Mouse (Mus musculus): ENCODE data around the gene Flvcr2. TPM values are rescaled to one million over a fixed set of nuclear protein-coding genes. Genes with fewer than 3 reads are reported as not detected.

Flvcr2 gene
- polyA plus RNA-seq, 1 experiment from 2014 or later = 1.3 TPM

GRCm38 (mm10) chr12:85753223-85753622 is 6.9 kb downstream of the Flvcr2 start:
- ATAC-seq (ENCODE audit: low FRiP score) = no peak
- 36% methylated on average over 2 of the region's 2 CpGs for WGBS
- H3K27me3 ChIP-seq (ENCODE audit: control insufficient read depth, insufficient read depth, low read length) = no peaks in the 10 kb centered on the region

DNA sequence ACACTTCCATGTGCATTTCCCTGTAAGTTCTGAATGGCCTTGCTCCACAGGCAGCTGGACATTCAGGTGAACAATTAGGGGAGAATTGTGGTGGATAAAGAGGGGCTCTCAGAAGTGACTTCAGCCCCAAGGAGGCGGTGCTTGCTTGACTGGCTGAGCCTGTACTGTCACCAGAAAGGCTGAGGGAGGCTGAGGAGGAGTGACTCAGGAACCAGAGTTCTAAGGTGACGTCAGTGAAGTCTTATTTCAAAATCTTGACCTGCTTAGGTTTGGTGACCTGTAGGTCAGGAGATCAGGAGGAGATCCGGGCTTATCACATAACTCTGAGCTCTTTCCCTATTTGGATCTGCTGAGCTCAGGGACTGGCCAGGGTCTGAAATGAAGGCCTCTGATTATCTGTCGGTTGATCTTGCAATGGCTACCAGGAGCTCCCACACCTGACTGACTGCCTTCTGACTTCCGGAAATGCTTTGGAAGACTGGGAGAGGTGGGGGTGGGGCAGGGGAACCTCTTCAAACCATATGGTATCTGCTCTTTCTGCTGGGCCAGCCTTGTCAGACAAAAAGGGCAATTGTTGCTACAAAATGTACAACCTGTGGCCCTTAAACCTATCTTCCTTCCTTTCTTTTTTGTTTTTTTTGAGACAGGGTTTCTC is 8.4 kb downstream of the Flvcr2 start:
- WGBS = 71% methylated on average over 5 of the region's 5 CpGs
- ATAC-seq (ENCODE audit: low FRiP score) = no peak
- no peaks in the 10 kb centered on the region for H3K36me3 ChIP-seq (ENCODE audit: control insufficient read depth, insufficient read depth, low read length)
- H3K4me3 ChIP-seq (ENCODE audit: low read depth, low read length) = no peak overlapping the region
- H3K27me3 ChIP-seq (ENCODE audit: control insufficient read depth, insufficient read depth, low read length) = no peaks in the 10 kb centered on the region
- H3K9ac ChIP-seq (ENCODE audit: low read length) = no peak overlapping the region
- H3K9me3 ChIP-seq (ENCODE audit: control insufficient read depth, low read length) = no peaks in the 10 kb centered on the region
- no peak overlapping the region for H3K4me2 ChIP-seq
- no peak overlapping the region for H3K27ac ChIP-seq (ENCODE audit: low read depth, low read length)
- no peaks in the 10 kb centered on the region for H3K4me1 ChIP-seq (ENCODE audit: control insufficient read depth, insufficient read depth, low read length)
- no peak for DNase-seq (ENCODE audit: low spot score, missing footprints)

More at GRCm38 (mm10) chr12:85753223-85753622, 6.9 kb downstream of the Flvcr2 start:
- Histone ChIP-seq H3K9ac (ENCODE audit: low read length) (no peak overlapping the region), H3K4me3 (ENCODE audit: low read depth, low read length) (no peak overlapping the region), H3K27ac (ENCODE audit: low read depth, low read length) (no peak overlapping the region), H3K9me3 (ENCODE audit: control insufficient read depth, low read length) (no peaks in the 10 kb centered on the region), H3K36me3 (ENCODE audit: control insufficient read depth, insufficient read depth, low read length) (no peaks in the 10 kb centered on the region), H3K4me1 (ENCODE audit: control insufficient read depth, insufficient read depth, low read length) (no peaks in the 10 kb centered on the region), H3K4me2 (no peak overlapping the region)
- no peak for DNase-seq (ENCODE audit: low spot score, missing footprints)

- ATAC-seq (ENCODE audit: low FRiP score) (no peak), DNase-seq (ENCODE audit: low spot score, missing footprints) (no peak)
- Histone ChIP-seq H3K9ac (ENCODE audit: low read length) (no peak overlapping the region), H3K36me3 (ENCODE audit: control insufficient read depth, insufficient read depth, low read length) (no peaks in the 10 kb centered on the region), H3K4me2 (no peak overlapping the region), H3K27ac (ENCODE audit: low read depth, low read length) (no peak overlapping the region), H3K27me3 (ENCODE audit: control insufficient read depth, insufficient read depth, low read length) (no peaks in the 10 kb centered on the region), H3K4me3 (ENCODE audit: low read depth, low read length) (no peak overlapping the region), H3K4me1 (ENCODE audit: control insufficient read depth, insufficient read depth, low read length) (no peaks in the 10 kb centered on the region), H3K9me3 (ENCODE audit: control insufficient read depth, low read length) (no peaks in the 10 kb centered on the region)
- 82% methylated on average over 3 of the region's 3 CpGs for WGBS
Measured at GRCm38 (mm10) chr12:85756455-85756854, 10.1 kb downstream of the Flvcr2 start.

DNA sequence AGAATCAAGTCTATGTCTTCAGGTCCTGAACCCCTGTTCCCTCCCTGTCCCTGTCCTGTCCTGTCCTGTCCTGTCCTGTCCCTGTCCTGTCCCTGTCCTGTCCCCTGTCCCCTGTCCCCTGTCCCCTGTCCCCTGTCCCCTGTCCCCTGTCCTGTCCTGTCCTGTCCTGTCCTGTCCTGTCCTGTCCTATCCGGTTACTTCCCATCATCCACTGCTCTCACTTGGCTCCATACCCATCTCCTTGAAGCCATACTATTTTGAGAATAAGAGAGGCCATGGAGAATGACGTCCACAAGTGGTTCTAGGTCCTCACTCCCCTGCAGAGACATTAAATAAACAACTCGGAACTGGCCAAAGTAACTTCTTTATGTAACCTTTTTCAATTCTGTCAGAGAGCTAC is 10.7 kb downstream of the Flvcr2 start:
- H3K4me2 ChIP-seq = no peak overlapping the region
- H3K4me3 ChIP-seq (ENCODE audit: low read depth, low read length) = no peak overlapping the region
- H3K27me3 ChIP-seq (ENCODE audit: control insufficient read depth, insufficient read depth, low read length) = no peaks in the 10 kb centered on the region
- 74% methylated on average over 3 of the region's 3 CpGs for WGBS
- no peak overlapping the region for H3K27ac ChIP-seq (ENCODE audit: low read depth, low read length)
- no peak overlapping the region for H3K9ac ChIP-seq (ENCODE audit: low read length)
- no peak for ATAC-seq (ENCODE audit: low FRiP score)
- no peak for DNase-seq (ENCODE audit: low spot score, missing footprints)
- no peaks in the 10 kb centered on the region for H3K4me1 ChIP-seq (ENCODE audit: control insufficient read depth, insufficient read depth, low read length)
- no peaks in the 10 kb centered on the region for H3K36me3 ChIP-seq (ENCODE audit: control insufficient read depth, insufficient read depth, low read length)
- no peaks in the 10 kb centered on the region for H3K9me3 ChIP-seq (ENCODE audit: control insufficient read depth, low read length)

- WGBS = 87% methylated on average over 8 of the region's 8 CpGs
- no peaks in the 10 kb centered on the region for H3K27me3 ChIP-seq (ENCODE audit: control insufficient read depth, insufficient read depth, low read length)
- no peak overlapping the region for H3K4me2 ChIP-seq
- no peak overlapping the region for H3K4me3 ChIP-seq (ENCODE audit: low read depth, low read length)
- no peaks in the 10 kb centered on the region for H3K9me3 ChIP-seq (ENCODE audit: control insufficient read depth, low read length)
- no peak overlapping the region for H3K27ac ChIP-seq (ENCODE audit: low read depth, low read length)
- H3K36me3 ChIP-seq (ENCODE audit: control insufficient read depth, insufficient read depth, low read length) = no peaks in the 10 kb centered on the region
- H3K4me1 ChIP-seq (ENCODE audit: control insufficient read depth, insufficient read depth, low read length) = no peaks in the 10 kb centered on the region
- ATAC-seq (ENCODE audit: low FRiP score) (no peak), DNase-seq (ENCODE audit: low spot score, missing footprints) (no peak)
- no peak overlapping the region for H3K9ac ChIP-seq (ENCODE audit: low read length)
Measured at GRCm38 (mm10) chr12:85758741-85759140, 12.4 kb downstream of the Flvcr2 start.

DNA sequence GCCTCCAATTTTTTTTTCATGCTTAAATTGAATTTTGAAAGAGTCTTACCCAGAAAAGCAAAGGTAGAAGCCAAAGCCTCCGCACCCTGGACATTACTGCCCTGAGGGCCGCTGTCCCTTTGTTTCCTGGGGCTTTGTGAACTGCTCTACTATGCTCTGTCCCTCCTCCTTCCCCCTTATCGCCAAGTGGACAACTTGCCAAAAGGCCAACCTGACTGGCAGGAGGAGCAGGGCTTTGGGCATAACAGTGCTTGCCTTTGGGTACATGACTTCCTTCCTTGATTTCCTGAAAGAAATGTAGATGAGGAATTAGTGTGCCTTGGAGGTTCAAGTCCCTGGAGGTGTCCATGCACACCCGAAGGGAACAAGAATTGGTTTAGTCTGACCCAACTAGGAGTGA is 15.1 kb downstream of the Flvcr2 start:
- no peaks in the 10 kb centered on the region for H3K4me1 ChIP-seq (ENCODE audit: control insufficient read depth, insufficient read depth, low read length)
- no peaks in the 10 kb centered on the region for H3K36me3 ChIP-seq (ENCODE audit: control insufficient read depth, insufficient read depth, low read length)
- DNase-seq (ENCODE audit: low spot score, missing footprints) (no peak), ATAC-seq (ENCODE audit: low FRiP score) (no peak)
- no peak overlapping the region for H3K27ac ChIP-seq (ENCODE audit: low read depth, low read length)
- no peak overlapping the region for H3K9ac ChIP-seq (ENCODE audit: low read length)
- no peaks in the 10 kb centered on the region for H3K9me3 ChIP-seq (ENCODE audit: control insufficient read depth, low read length)
- no peak overlapping the region for H3K4me3 ChIP-seq (ENCODE audit: low read depth, low read length)
- WGBS = 94% methylated on average over 4 of the region's 4 CpGs
- no peak overlapping the region for H3K4me2 ChIP-seq
- no peaks in the 10 kb centered on the region for H3K27me3 ChIP-seq (ENCODE audit: control insufficient read depth, insufficient read depth, low read length)

DNA sequence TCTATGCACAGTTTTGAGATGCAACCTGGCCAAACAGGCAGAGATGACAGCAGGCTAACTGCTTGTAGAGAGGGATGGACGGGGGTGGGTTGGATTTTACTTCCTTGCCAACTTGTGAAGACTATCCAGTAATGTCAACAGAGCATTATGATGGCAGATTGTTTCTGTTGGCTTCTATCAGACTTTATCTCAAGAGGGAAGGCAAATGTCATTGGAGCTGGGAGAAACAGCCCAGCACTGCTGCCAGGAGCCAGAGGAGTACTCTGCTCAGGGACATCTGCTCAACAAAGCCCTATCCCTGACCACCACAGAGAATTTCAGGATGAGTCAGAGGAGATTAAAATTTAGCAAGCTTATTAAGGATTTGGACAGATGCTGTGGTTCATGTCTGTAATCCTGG is 18.3 kb downstream of the Flvcr2 start:
- ATAC-seq (ENCODE audit: low FRiP score) = no peak

DNA sequence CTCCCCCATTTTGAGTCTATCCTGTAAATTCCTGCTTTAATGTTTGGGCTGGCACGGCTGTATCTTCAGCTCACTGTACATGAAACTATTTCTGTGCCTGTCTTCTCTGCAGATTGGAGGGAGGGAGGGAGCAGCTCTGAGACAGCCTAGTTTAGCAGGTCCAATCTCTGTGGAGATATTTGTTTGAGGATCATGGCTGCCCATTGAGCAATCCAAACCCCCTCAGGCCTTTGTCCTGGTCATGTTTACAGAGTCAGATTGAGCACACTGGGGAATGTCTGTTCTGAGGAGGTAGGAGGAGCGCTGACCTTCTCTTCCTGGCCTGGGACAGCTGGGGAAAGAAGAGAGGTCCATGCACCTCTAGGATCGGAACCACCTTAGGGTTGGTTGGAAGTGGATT is 19.9 kb downstream of the Flvcr2 start:
- no peaks in the 10 kb centered on the region for H3K36me3 ChIP-seq (ENCODE audit: control insufficient read depth, insufficient read depth, low read length)
- ATAC-seq (ENCODE audit: low FRiP score) = no peak
- no peaks in the 10 kb centered on the region for H3K4me1 ChIP-seq (ENCODE audit: control insufficient read depth, insufficient read depth, low read length)
- WGBS = 78% methylated on average over 3 of the region's 3 CpGs
- no peaks in the 10 kb centered on the region for H3K27me3 ChIP-seq (ENCODE audit: control insufficient read depth, insufficient read depth, low read length)
- H3K9me3 ChIP-seq (ENCODE audit: control insufficient read depth, low read length) = no peaks in the 10 kb centered on the region
- DNase-seq (ENCODE audit: low spot score, missing footprints) = no peak
- H3K4me3 ChIP-seq (ENCODE audit: low read depth, low read length) = no peak overlapping the region
- H3K27ac ChIP-seq (ENCODE audit: low read depth, low read length) = no peak overlapping the region
- no peak overlapping the region for H3K9ac ChIP-seq (ENCODE audit: low read length)
- no peak overlapping the region for H3K4me2 ChIP-seq

More for the DNA sequence above, 18.3 kb downstream of the Flvcr2 start:
- no peak overlapping the region for H3K4me2 ChIP-seq
- no peaks in the 10 kb centered on the region for H3K27me3 ChIP-seq (ENCODE audit: control insufficient read depth, insufficient read depth, low read length)
- no peak for DNase-seq (ENCODE audit: low spot score, missing footprints)
- H3K27ac ChIP-seq (ENCODE audit: low read depth, low read length) = no peak overlapping the region
- no peaks in the 10 kb centered on the region for H3K9me3 ChIP-seq (ENCODE audit: control insufficient read depth, low read length)
- H3K36me3 ChIP-seq (ENCODE audit: control insufficient read depth, insufficient read depth, low read length) = no peaks in the 10 kb centered on the region
- no peaks in the 10 kb centered on the region for H3K4me1 ChIP-seq (ENCODE audit: control insufficient read depth, insufficient read depth, low read length)
- 73% methylated on average over 1 of the region's 1 CpGs for WGBS
- H3K4me3 ChIP-seq (ENCODE audit: low read depth, low read length) = no peak overlapping the region
- no peak overlapping the region for H3K9ac ChIP-seq (ENCODE audit: low read length)

GRCm38 (mm10) chr12:85767750-85768149 is 21.4 kb downstream of the Flvcr2 start:
- Histone ChIP-seq H3K9me3 (ENCODE audit: control insufficient read depth, low read length) (no peaks in the 10 kb centered on the region), H3K4me1 (ENCODE audit: control insufficient read depth, insufficient read depth, low read length) (no peaks in the 10 kb centered on the region), H3K27me3 (ENCODE audit: control insufficient read depth, insufficient read depth, low read length) (no peaks in the 10 kb centered on the region), H3K27ac (ENCODE audit: low read depth, low read length) (no peak overlapping the region), H3K4me3 (ENCODE audit: low read depth, low read length) (no peak overlapping the region), H3K9ac (ENCODE audit: low read length) (no peak overlapping the region), H3K4me2 (no peak overlapping the region), H3K36me3 (ENCODE audit: control insufficient read depth, insufficient read depth, low read length) (no peaks in the 10 kb centered on the region)
- WGBS = 62% methylated on average over 4 of the region's 4 CpGs
- DNase-seq (ENCODE audit: low spot score, missing footprints) (no peak), ATAC-seq (ENCODE audit: low FRiP score) (no peak)

Data from midbrain, embryonic 11.5 days (tissue).